Mouse (Mus musculus): ENCODE data around the gene Cpne5. TPM values are rescaled to one million over a fixed set of nuclear protein-coding genes. Genes with fewer than 3 reads are reported as not detected.
"Not testable (repeated sequence)": the region's sequence is repeated elsewhere in the genome, so short reads cannot be mapped to it uniquely, and the experiment has no call there.

The Cpne5 gene
- total RNA-seq, 4 experiments from 2014 or later: not detected

DNA sequence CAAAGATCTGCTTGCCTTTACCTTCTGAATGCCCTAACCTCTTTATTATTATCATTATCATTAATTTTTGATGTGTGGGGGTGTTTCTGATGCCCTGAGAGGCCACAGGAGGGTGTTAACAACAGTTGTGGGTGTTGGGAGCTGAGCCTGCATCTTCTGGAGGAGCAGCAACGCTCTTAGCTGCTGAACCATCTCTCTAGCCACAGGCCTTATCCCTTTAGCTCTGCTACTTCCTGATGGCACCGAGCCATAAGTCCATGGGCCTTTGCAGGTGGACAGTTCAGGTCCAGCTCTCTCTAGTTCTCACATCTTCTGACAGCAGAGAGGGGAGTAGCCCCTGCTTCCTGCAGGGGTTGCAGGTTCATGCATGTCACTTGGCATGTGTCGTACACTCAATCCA is 96.4 kb downstream of the Cpne5 start:
- DNase-seq (ENCODE audit: low spot score in 2 of 2): no peak

DNA sequence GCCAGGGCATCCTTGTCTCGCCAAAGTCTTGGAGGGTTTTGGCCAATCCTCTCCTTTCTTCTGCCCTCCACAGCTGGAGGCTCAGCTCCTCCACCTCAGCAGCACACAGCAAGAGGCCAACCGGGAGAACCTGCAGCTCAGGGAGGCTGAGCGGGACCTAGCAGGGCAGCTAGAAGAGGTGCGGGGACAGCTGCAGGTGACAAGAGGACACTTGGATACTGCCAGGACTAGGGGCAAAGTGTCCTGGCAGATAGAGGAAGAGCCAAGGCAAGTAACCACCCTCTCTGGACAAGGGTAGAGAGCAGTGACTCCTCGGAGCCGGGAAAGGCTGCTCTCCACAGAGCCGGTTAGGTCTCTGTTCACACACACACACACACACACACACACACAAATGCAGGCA is 100.1 kb downstream of the Cpne5 start:
- DNase-seq (ENCODE audit: low spot score in 2 of 2): no peak

DNA sequence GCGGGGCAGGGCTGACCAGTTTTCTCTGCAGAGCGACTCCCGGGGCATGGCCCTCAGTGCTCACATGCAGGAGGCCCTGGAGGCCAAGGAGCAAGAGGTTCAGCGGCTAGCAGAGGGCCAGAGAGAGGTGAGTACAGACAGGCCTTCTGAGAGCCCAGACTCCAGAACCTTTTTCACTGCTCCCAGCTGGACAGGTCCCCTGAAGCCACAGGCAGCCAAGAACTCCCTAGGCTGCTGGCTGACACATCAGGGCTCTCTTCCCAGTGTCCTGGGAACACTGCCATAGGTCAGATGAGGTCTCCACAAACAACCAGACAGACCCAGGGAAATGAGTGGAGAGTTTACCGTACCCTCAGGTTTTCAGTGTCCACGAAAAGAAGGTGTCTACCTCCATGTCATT is 101.7 kb downstream of the Cpne5 start:
- DNase-seq (ENCODE audit: low spot score in 2 of 2): peak; percentile 79 to 87

DNA sequence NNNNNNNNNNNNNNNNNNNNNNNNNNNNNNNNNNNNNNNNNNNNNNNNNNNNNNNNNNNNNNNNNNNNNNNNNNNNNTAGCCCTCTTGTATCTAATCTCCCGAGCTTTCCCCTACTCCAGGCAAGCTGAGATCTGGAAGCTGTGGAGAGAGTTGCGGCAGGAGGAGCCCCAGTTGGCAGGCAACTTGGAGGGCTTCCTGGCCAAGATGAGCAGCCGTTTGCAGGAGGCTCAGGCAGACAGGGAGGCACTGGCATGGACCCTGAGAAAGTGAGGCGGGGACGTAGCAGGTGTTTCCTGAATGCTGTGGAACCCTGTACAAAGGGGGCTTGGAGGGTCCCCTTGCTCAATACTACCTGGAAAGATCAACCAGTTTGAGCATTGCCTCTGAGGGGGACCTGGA is 102.9 kb downstream of the Cpne5 start:
- no peak for DNase-seq (ENCODE audit: low spot score in 2 of 2)

DNA sequence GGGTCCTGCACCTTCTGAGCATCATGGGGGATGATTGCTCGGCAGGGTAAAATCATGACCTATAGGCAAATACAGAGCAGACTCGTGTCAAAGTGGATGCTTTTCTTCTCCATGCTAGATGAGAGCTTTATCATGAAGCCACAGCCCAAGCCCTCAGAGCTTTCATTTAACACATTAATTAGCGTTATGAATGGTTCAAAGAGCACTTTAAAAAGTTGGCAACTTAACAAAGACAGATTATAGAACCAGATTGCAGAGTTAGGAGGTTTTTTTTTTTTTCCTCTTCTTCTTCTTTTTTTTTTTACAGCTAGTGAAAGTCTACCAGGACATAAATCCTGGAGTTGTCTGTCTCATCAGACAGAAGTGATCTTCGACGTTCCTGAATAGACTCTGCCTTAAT is 108.6 kb downstream of the Cpne5 start:
- no peak for DNase-seq (ENCODE audit: low spot score in 2 of 2)

DNA sequence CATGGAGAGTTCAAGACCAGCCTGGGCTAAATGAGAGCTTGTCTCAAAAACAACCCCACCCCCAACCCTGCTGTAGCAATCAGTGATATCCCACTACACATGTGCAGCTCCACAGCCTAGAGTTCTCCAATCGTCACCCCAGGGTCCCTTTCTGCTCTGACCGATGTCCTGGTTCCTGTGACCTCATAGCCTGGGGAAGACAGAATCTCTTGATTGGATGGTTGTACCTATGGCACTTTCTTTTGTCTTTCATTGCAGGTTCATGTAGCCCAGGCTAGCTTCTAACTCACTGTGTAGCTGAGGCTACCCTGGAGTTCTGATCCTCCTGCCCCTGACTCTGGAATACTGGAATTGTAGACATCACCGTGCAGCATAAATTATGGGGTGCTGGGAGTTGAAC is 111.4 kb downstream of the Cpne5 start:
- no peak for DNase-seq (ENCODE audit: low spot score in 2 of 2)

DNA sequence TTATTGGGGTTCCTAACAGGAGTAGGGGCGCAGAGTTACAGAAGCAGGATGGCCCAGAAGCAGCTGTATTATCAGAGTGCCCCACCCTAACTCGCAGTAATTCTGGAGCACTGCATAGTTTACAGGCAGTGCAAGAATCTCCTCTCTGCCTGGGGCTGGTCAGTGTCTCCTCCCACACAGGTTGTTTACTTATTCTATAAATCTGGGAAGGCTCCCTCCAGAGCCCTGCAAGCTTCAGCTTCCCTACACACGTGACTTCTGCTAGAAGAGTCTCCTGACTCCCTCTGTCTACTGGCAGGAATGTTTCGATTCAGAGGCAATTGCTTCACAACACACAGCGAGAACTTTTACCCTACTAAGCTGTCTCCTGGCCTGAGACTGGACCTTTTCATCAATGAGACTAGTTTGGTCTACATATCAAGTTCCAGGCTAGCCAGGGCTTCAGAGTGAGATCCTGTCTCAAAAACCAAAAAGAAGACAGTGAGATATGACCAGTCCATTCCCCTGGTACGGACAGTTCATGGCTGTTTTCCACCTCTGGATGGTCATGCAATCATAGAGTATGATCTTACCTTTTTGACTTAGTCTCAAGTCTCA is 114.3 kb downstream of the Cpne5 start:
- DNase-seq (ENCODE audit: low spot score in 2 of 2): no peak

DNA sequence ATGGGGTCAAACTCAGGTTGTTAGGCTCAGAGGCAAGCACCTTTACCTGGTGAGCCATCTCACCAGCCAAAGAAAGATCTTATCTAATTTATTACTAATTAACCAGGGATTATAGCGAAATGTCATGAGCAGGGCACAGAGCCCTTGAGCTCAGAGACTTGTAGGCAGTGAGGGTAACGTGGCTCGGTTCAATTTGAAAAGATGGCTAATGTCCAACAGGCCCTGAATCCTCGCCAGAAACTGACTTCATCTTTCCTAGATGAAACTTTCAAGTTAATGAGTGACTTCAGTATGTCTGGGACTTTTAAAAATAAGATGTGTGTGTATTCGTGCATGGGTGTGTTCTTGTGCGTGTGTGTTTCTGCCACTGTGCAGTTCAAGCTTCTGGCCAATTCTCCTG is 115.2 kb downstream of the Cpne5 start:
- DNase-seq (ENCODE audit: low spot score in 2 of 2): no peak

DNA sequence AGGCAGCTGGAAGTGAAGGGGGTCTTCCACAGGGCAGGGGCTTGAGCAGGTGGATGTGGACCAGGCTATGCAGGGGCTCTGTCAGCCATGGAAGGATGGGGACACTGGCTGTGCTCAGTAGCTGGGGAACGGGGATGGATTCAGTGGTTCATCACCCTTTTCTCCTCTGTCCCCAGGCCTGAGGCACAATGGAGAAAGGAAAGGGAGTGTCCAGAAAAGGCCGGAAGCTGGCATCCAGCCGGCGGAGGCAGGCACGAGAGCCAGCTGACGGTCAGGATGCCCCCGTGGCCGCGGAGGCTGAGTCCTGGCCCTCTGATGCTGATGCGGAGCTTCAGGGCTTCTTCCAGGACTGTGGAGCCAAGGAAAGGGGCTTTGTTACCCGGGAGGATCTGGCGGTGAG is 117.3 kb downstream of the Cpne5 start:
- DNase-seq (ENCODE audit: low spot score in 2 of 2): no peak

DNA sequence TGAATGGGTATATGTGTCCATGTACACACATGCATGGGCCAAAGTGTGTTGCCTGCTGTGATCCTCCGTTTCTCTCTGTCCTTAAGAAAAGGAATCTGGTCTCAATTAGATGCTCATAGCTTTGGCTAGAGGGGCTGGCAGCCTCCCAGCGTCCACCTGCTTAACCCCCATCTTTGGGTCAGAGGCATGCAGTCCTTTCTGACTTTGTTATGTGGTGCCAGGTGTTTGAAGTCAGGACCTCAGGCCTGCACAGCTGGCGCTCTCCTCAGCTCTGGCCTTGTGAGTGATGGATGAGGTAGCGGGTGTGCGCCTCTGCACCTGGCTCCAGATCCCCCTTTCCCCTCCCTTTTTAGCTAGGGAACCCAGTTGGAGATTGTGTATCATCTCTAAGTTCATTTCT is 119.9 kb downstream of the Cpne5 start:
- DNase-seq (ENCODE audit: low spot score in 2 of 2): no peak

DNA sequence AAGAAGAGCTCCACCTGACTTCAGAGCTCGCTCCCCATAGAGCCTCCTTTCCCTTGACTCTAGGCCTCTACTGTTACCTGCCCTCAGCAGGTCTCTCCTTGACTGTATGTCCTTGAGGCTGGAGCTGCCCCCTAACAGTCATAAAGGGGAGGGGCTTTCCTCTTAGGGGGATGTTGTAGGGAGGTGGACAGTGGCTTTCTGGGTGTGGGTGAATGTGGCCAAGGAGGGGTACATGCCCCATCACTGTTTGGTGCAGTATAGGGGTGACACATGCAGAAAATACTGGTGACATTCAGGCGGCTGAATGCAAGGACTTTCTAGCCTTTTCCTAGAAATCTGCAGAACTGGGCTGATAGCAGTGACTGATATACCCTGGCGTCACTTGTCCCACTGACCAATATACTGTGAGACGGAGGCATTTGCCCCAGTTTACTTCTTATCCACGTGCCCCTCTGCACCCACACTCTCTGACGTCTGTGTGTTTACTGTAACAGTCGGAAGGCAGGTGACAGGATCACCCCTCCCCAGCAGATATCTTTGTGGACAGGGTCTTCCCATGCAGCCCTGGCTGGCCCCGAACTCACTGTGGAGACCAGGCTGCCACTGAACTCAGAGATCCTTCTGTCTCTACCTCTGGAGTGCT is 120.8 kb downstream of the Cpne5 start:
- DNase-seq (ENCODE audit: low spot score in 2 of 2): no peak

DNA sequence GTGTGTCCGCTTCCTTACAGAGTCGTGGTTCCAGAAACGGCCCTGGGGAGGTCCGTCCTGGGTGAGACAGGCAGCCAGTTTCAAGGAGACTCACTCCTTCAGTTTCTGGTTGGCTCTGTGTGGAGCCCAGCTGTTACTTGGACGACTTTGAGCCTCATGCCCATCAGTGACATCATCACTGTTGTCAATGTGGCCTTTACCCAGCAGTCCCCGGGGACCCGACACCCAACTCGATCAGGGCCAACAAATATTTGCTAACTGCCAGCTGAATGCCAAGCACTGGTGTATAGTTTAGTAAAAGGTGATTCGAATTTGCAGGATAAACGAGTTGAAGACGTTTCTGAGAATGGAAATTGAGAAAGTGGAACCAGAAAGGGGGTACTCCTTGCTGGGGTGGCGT is 121.9 kb downstream of the Cpne5 start:
- no peak for DNase-seq (ENCODE audit: low spot score in 2 of 2)

DNA sequence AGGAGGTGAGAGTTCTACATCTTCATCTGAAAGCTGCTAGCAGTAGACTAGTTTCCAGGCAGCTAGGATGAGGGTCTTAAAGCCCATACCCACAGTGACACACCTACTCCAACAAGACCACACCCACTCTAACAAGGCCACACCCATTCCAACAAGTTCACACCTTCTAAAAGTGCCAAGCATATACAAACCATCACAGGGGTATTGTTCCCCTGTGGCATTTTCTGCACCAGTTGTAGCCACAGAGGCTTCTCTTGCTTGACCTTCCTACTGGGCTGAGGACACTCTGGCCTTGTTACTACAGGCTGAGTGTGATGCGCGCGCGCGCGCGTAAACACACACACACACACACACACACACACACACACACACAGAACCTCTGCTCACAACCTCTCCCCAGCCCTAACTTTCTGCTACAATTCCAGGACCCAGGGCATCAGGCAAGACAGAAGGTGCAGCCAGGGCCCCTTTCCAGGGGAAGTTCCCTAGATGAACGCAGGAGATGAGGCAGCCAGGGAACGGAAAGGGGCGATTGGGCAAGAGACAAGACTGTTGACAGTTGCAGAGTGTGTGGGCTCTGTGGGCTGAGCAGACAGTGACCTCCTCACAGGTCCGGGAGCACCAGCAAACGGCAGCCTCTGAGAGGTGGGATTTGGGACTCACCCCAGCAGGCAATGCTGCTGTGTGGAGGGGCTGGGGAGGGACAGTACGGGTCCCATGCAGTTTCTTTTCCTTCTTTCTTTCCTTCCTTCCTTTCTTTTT is 124.2 kb downstream of the Cpne5 start, which contains the start of gene Rab44:
Rab44 (plus strand) TSS at position 555 of the 762 bp plus-strand sequence.
- no peak for DNase-seq (ENCODE audit: low spot score in 2 of 2)

DNA sequence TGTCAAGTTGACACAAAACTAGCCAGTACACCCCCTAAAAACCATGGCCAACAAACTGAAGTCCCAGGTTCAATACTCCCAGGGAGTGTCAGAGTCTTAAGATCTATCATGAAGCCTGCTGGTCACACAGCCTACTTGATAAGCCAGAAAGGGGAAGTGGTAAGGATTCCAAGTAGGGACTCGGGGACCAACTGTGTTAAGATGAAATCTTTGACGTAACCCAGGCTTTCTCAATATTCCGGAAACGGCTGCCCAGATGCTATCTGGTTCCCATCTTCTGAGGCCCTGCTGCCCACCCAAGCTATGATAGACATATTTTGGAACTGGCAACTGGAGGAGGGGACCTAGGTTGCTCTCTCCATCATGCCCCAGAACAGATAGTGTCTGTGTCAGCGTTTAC is 126.6 kb downstream of the Cpne5 start:
- no peak for DNase-seq (ENCODE audit: low spot score in 2 of 2)

DNA sequence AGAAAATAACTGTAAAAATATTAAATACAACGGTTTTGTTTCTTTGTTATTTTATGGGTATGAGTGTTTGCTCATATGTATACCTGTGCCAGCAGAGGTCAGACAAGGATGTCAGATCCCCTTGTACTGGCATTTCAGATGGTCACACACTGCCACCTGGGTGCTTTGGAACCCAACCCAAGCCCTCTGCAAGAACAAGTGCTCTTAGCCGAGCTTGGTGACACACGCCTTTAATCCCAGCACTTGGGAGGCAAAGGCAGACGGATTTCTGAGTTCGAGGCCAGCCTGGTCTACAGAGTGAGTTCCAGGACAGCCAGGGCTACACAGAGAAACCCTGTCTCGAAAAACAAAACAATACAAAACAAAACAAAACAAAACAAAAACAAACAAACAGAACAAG is 127.6 kb downstream of the Cpne5 start:
- not testable (repeated sequence) for DNase-seq (ENCODE audit: low spot score in 2 of 2)

Other genes starting within 250 kb of the Cpne5 start
- gene Stk38, start 230.2 kb downstream of the Cpne5 start, total RNA-seq (2022): 10 to 100 TPM; 19.5 to 22.5 (median 19.8) TPM
- gene Srsf3, start 205.5 kb downstream of the Cpne5 start, total RNA-seq (2022): 10 to 100 TPM; 29.4 to 43.1 (median 37.1) TPM
- gene Cdkn1a, start 147.2 kb downstream of the Cpne5 start, total RNA-seq (2022): 10 to 100 TPM in 3 of 4 experiments, 1 to 10 TPM in 1; 9.8 to 33.8 (median 12.1) TPM
- gene Rab44, start 124.0 kb downstream of the Cpne5 start, total RNA-seq (2022): under 1 TPM in 3 of 4 experiments, not detected in 1; 0.24 to 0.61 (median 0.56) TPM
- 1 to 10 TPM; 4.8 to 8.3 (median 6.7) TPM for gene Ppil1, start 26.0 kb upstream of the Cpne5 start, total RNA-seq (2022)
- gene BC004004, start 30.6 kb upstream of the Cpne5 start, total RNA-seq (2022): 100 to 1,000 TPM; 107 to 140 (median 126) TPM
- 10 to 100 TPM; 12.3 to 27.4 (median 16.7) TPM for gene Pi16, start 79.5 kb upstream of the Cpne5 start, total RNA-seq (2022)
- gene Mtch1, start 109.8 kb upstream of the Cpne5 start, total RNA-seq (2022): 10 to 100 TPM; 74.1 to 82.3 (median 80.3) TPM
- 1 to 10 TPM in 1 of 4 experiments, under 1 TPM in 3; 0.38 to 1.0 (median 0.67) TPM for gene Fgd2, start 122.7 kb upstream of the Cpne5 start, total RNA-seq (2022)